Mouse (Mus musculus) MEL (cell line): ENCODE results near the gene Clptm1. TPM values are rescaled to one million over a fixed set of nuclear protein-coding genes. Genes with fewer than 3 reads are reported as not detected.

Source experiments
- DNase-seq: peaks from one replicate; pipeline ENCODE4 v3.0.0; 2011; ENCODE audit warnings: low read depth, low spot score
- H3K27ac ChIP-seq: 2 replicates; pipeline ENCODE4 v1.5.1; 2012; ENCODE audit warnings: low read depth, mild to moderate bottlenecking, control low read depth, low read length, moderate library complexity; ENCODE audit not compliant: control insufficient read depth
- H3K27me3 ChIP-seq, 2 experiments: fragments of 150-350 bp in 1 of 2; sonication (generic) in 1 of 2; 2 replicates each; pipeline ENCODE4 v1.6.1; 2012; ENCODE audit warnings: low read length in 2 of 2, mild to moderate bottlenecking in 2 of 2, improper control_type of control experiment in 1 of 2, moderate library complexity in 1 of 2; ENCODE audit not compliant: insufficient read depth in 2 of 2, control insufficient read depth in 1 of 2
- H3K36me3 ChIP-seq, 2 experiments: 2 replicates each; pipeline ENCODE4 v1.6.1; 2012 to 2014; ENCODE audit warnings: low read length in 2 of 2, improper control_type of control experiment in 1 of 2, inconsistent platforms in 1 of 2, mild to moderate bottlenecking in 1 of 2; ENCODE audit not compliant: insufficient read depth in 2 of 2, control insufficient read depth in 1 of 2
- H3K4me1 ChIP-seq, 2 experiments: fragments of 150-350 bp in 1 of 2; sonication (generic) in 1 of 2; 2 replicates each; pipeline ENCODE4 v1.6.1; 2012; ENCODE audit warnings: low read length in 2 of 2, improper control_type of control experiment in 1 of 2, mild to moderate bottlenecking in 1 of 2; ENCODE audit not compliant: insufficient read depth in 2 of 2, control insufficient read depth in 1 of 2
- H3K4me3 ChIP-seq, 2 experiments: fragments of 150-350 bp in 1 of 2; sonication (generic) in 1 of 2; 2 replicates each; pipeline ENCODE4 v1.5.1; 2012; ENCODE audit warnings: low read depth in 2 of 2, low read length in 2 of 2, mild to moderate bottlenecking in 2 of 2, moderate library complexity in 2 of 2, control low read depth in 1 of 2, improper control_type of control experiment in 1 of 2; ENCODE audit not compliant: control insufficient read depth in 1 of 2, insufficient read depth in 1 of 2
- H3K79me2 ChIP-seq: 2 replicates; pipeline ENCODE4 v1.6.1; 2012; ENCODE audit warnings: mild to moderate bottlenecking, low read length, moderate library complexity; ENCODE audit not compliant: control insufficient read depth, poor library complexity, insufficient read depth
- H3K9ac ChIP-seq: 2 replicates; pipeline ENCODE4 v1.6.1; 2012; ENCODE audit warnings: low read depth, mild to moderate bottlenecking, control low read depth, low read length, moderate library complexity; ENCODE audit not compliant: control insufficient read depth, poor library complexity, severe bottlenecking
- H3K9me3 ChIP-seq: fragments of 150-350 bp; sonication (generic); replicated peaks from 2 replicates; pipeline ENCODE4 v1.6.1; 2012; ENCODE audit warnings: mild to moderate bottlenecking, low read length, improper control_type of control experiment, moderate library complexity; ENCODE audit not compliant: insufficient read depth
- E2F4 ChIP-seq: IDR thresholded peaks from 2 replicates; pipeline ENCODE4 v1.6.1; 2011; ENCODE audit warnings: low read depth, low read length, improper control_type of control experiment, borderline replicate concordance
- EP300 ChIP-seq, 2 experiments: IDR thresholded peaks; 2 replicates each; pipeline ENCODE4 v1.6.1; 2011; ENCODE audit warnings: improper control_type of control experiment in 2 of 2, low read length in 2 of 2, low read depth in 1 of 2, mild to moderate bottlenecking in 1 of 2
- ETS1 ChIP-seq: IDR thresholded peaks from 2 replicates; pipeline ENCODE4 v1.6.1; 2012; ENCODE audit warnings: low read depth, mild to moderate bottlenecking, inconsistent platforms, low read length, improper control_type of control experiment, moderate library complexity
- GATA1 ChIP-seq: IDR thresholded peaks from 2 replicates; pipeline ENCODE4 v1.6.1; 2011; ENCODE audit warnings: low read depth, low read length, improper control_type of control experiment
- JUND ChIP-seq: IDR thresholded peaks from 2 replicates; pipeline ENCODE4 v1.6.1; 2011; ENCODE audit warnings: low read depth, mild to moderate bottlenecking, improper control_type of control experiment, low read length
- MXI1 ChIP-seq: IDR thresholded peaks from 2 replicates; pipeline ENCODE4 v1.6.1; 2011; ENCODE audit warnings: mild to moderate bottlenecking, low read depth, low read length, improper control_type of control experiment
- MYB ChIP-seq: IDR thresholded peaks from 2 replicates; pipeline ENCODE4 v1.6.1; 2011; ENCODE audit warnings: mild to moderate bottlenecking, low read depth, low read length, improper control_type of control experiment
- MYC ChIP-seq: IDR thresholded peaks from 2 replicates; pipeline ENCODE4 v1.6.1; 2011; ENCODE audit warnings: low read depth, mild to moderate bottlenecking, low read length, improper control_type of control experiment, moderate library complexity
- NELFE ChIP-seq: IDR thresholded peaks from 2 replicates; pipeline ENCODE4 v1.6.1; 2011; ENCODE audit warnings: low read depth, low read length, improper control_type of control experiment
- POLR2A ChIP-seq, 2 experiments: IDR thresholded peaks; 2 replicates each; pipeline ENCODE4 v1.6.1; 2011 to 2012; ENCODE audit warnings: low read length in 2 of 2, mild to moderate bottlenecking in 2 of 2, control low read depth in 1 of 2, improper control_type of control experiment in 1 of 2, low read depth in 1 of 2, moderate library complexity in 1 of 2; ENCODE audit not compliant: control insufficient read depth in 1 of 2, insufficient read depth in 1 of 2, poor library complexity in 1 of 2
- POLR2AphosphoS5 ChIP-seq: IDR thresholded peaks from 2 replicates; pipeline ENCODE4 v1.6.1; 2012; ENCODE audit warnings: low read depth, borderline replicate concordance, mild to moderate bottlenecking, inconsistent platforms, low read length, moderate library complexity, mixed read lengths
- RAD21 ChIP-seq: IDR thresholded peaks from 2 replicates; pipeline ENCODE4 v1.6.1; 2011; ENCODE audit warnings: mild to moderate bottlenecking, low read depth, low read length, improper control_type of control experiment
- RCOR1 ChIP-seq: IDR thresholded peaks from 2 replicates; pipeline ENCODE4 v1.6.1; 2012; ENCODE audit warnings: low read depth, mild to moderate bottlenecking, inconsistent platforms, low read length, improper control_type of control experiment
- SMC3 ChIP-seq: IDR thresholded peaks from 2 replicates; pipeline ENCODE4 v1.6.1; 2011; ENCODE audit warnings: low read depth, low read length, improper control_type of control experiment
- TBP ChIP-seq: IDR thresholded peaks from 2 replicates; pipeline ENCODE4 v1.8.0; 2011; ENCODE audit warnings: low read depth, low read length, improper control_type of control experiment
- TCF12 ChIP-seq: IDR thresholded peaks from 2 replicates; pipeline ENCODE4 v1.6.1; 2014; ENCODE audit warnings: low read depth, mild to moderate bottlenecking, inconsistent platforms, low read length, improper control_type of control experiment, moderate library complexity
- UBTF ChIP-seq: IDR thresholded peaks from 2 replicates; pipeline ENCODE4 v1.6.1; 2012; ENCODE audit warnings: low read depth, mild to moderate bottlenecking, inconsistent platforms, low read length, improper control_type of control experiment, moderate library complexity, borderline replicate concordance; ENCODE audit not compliant: insufficient read depth
- ZC3H11A ChIP-seq: IDR thresholded peaks from 2 replicates; pipeline ENCODE4 v1.6.1; 2012; ENCODE audit warnings: low read depth, mild to moderate bottlenecking, inconsistent platforms, low read length, improper control_type of control experiment
- ZNF384 ChIP-seq: IDR thresholded peaks from 2 replicates; pipeline ENCODE4 v1.6.1; 2012; ENCODE audit warnings: low read depth, mild to moderate bottlenecking, inconsistent platforms, low read length, improper control_type of control experiment
- polyA plus RNA-seq, 2 experiments: library from polyadenylated mRNA; stranded (reverse) in 1 of 2; unstranded in 1 of 2; fragments of >175 nt in 1 of 2; fragments of >200 nt in 1 of 2; gene quantifications; 2 replicates each; pipeline versions ENCODE4 v1.2.1 to v1.2.4; 2012; ENCODE audit warnings: low replicate concordance in 2 of 2, low read depth in 1 of 2; ENCODE audit not compliant: insufficient read length in 2 of 2, insufficient read depth in 1 of 2, missing spikeins in 1 of 2
- total RNA-seq: library from RNA; depleted of rRNA; stranded (reverse); fragments of 300-350 nt; gene quantifications from 2 replicates; pipeline ENCODE4 v1.2.3, GENCODE M21; 2012

The Clptm1 gene
- total and polyA plus RNA-seq, 3 experiments, result 58.5 to 102 (median 62.4) TPM

DNA sequence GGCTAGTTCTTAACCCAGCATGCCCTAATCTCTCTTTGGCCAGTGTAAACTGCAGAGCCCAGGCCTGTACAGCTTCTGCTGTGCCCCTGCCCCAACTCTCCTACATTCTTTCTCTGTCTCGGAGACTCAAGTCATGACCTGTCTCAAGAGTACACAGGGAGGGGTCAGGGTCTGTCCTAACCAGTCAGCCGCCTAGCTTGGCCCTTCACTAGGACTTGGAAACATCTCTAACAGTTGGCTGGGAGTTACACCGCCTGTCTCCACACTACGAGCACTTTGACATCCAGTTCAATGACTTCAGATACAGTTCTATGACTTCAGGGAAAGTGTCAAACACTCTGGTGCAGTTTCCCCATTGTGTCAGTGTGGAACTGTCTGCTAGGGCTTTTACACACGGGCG is 26.6 kb upstream of the Clptm1 start:
- no peak overlapping the region for H3K4me3 ChIP-seq
- no peak overlapping the region for H3K27ac ChIP-seq
- no peak for TF ChIP-seq TBP
- no peak for TF ChIP-seq E2F4
- no peak for TF ChIP-seq MYB
- H3K36me3 ChIP-seq, result peaks cover 0 to 37% of the 10 kb centered on the region in 2 experiments; a peak in 2 of 4 replicates
- H3K79me2 ChIP-seq, result no peaks in the 10 kb centered on the region
- H3K9ac ChIP-seq, result no peak overlapping the region
- DNase-seq, result no peak
- H3K9me3 ChIP-seq, result no peaks in the 10 kb centered on the region
- no peaks in the 10 kb centered on the region for H3K27me3 ChIP-seq
- H3K4me1 ChIP-seq, result peaks cover 14 to 41% of the 10 kb centered on the region in 2 experiments

- H3K79me2 ChIP-seq, result no peaks in the 10 kb centered on the region
- H3K4me1 ChIP-seq, result peaks cover 12 to 36% of the 10 kb centered on the region in 2 experiments
- H3K36me3 ChIP-seq, result peaks cover 0 to 31% of the 10 kb centered on the region in 2 experiments; a peak in 2 of 4 replicates
- no peaks in the 10 kb centered on the region for H3K27me3 ChIP-seq
- H3K27ac ChIP-seq, result no peak overlapping the region
- DNase-seq, result no peak
- no peak overlapping the region for H3K9ac ChIP-seq
- no peaks in the 10 kb centered on the region for H3K9me3 ChIP-seq
- no peak overlapping the region for H3K4me3 ChIP-seq
- TF ChIP-seq RCOR1, result no peak
- no peak for TF ChIP-seq TCF12
- no peak for TF ChIP-seq ZC3H11A
- no peak for TF ChIP-seq ETS1
- no peak for TF ChIP-seq NELFE
- no peak for TF ChIP-seq GATA1
- no peak for TF ChIP-seq MXI1
- TF ChIP-seq RAD21, result no peak
- no peak for TF ChIP-seq POLR2A (IDR thresholded peaks at IDR 0.05; ENCODE audit: control insufficient read depth in 1 of 2, insufficient read depth in 1 of 2, low read depth in 1 of 2, low read length in 2 of 2, poor library complexity in 1 of 2)
- no peak for TF ChIP-seq SMC3
- no peak for TF ChIP-seq JUND
- no peak for TF ChIP-seq POLR2AphosphoS5
- TF ChIP-seq MYC, result no peak
- no peak for TF ChIP-seq UBTF
Observed at GRCm38 (mm10) chr7:19690845-19691244, 26.0 kb upstream of the Clptm1 start.

DNA sequence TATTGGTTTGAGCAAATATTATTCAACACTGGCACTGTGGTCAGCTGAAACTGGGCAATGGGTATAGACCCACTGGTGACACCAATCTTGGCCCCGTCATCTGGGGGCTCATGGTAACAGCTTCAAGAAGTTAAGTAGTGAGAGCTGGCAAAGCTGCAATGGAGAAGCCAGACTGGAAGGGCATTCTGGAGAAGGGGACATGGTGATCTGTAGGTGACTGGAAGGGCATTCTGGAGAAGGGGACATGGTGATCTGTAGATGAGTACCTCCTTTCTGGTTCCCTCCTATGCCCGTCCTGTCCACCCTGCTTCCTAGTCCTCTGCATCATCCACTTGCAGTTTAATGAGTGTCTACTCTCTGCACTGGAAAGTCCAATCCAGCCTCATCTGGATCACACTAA is 23.8 kb upstream of the Clptm1 start:
- H3K36me3 ChIP-seq, result peaks cover 0 to 11% of the 10 kb centered on the region in 2 experiments; a peak in 2 of 4 replicates
- H3K9ac ChIP-seq, result no peak overlapping the region
- no peak for DNase-seq
- no peak overlapping the region for H3K4me3 ChIP-seq
- no peaks in the 10 kb centered on the region for H3K79me2 ChIP-seq
- 0 out of 2 replicates have a peak, but pooled peaks have one; percentile 22 for TF ChIP-seq ZNF384
- TF ChIP-seq EP300 (IDR thresholded peaks at IDR 0.05; ENCODE audit: low read depth in 1 of 2, low read length in 2 of 2), result no peak
- TF ChIP-seq NELFE, result no peak
- no peaks in the 10 kb centered on the region for H3K9me3 ChIP-seq
- H3K27me3 ChIP-seq, result no peaks in the 10 kb centered on the region
- H3K4me1 ChIP-seq, result peaks cover 1 to 16% of the 10 kb centered on the region in 2 experiments
- no peak overlapping the region for H3K27ac ChIP-seq
